Mouse (Mus musculus) ES-E14 (cell line): ENCODE measurements at regions not wholly inside any gene's neighbourhood (a gene's known extent, or its start where the extent isn't known, plus 50 kb on each side); places are given as distances from the start of the nearest gene placed in this dataset.

Experiments used
- DNase-seq: peaks from one replicate; pipeline ENCODE4 v3.0.0-alpha.2; 2013; ENCODE audit warnings: low read depth, low spot score
- H3K27ac ChIP-seq: 2 replicates; pipeline ENCODE4 v1.5.1; 2012; ENCODE audit warnings: low read depth, mild to moderate bottlenecking, low read length, moderate library complexity, mixed read lengths; ENCODE audit not compliant: poor library complexity, insufficient read depth, severe bottlenecking
- H3K36me3 ChIP-seq: 2 replicates; pipeline ENCODE4 v1.6.1; 2012; ENCODE audit warnings: mild to moderate bottlenecking, low read length, moderate library complexity, mixed read lengths; ENCODE audit not compliant: control insufficient read depth, poor library complexity, insufficient read depth, severe bottlenecking
- H3K4me1 ChIP-seq, 2 experiments: fragments of 150-350 bp in 1 of 2; sonication (generic) in 1 of 2; 2 replicates each; pipeline ENCODE4 v1.6.1; 2012; ENCODE audit warnings: low read length in 2 of 2, mild to moderate bottlenecking in 1 of 2, mixed read lengths in 1 of 2; ENCODE audit not compliant: control insufficient read depth in 2 of 2, insufficient read depth in 2 of 2, poor library complexity in 1 of 2
- H3K4me3 ChIP-seq, 2 experiments: fragments of 150-350 bp in 1 of 2; sonication (generic) in 1 of 2; 2 replicates each; pipeline ENCODE4 v1.5.1; 2012; ENCODE audit warnings: low read length in 2 of 2, low read depth in 1 of 2, mild to moderate bottlenecking in 1 of 2, mixed read lengths in 1 of 2; ENCODE audit not compliant: insufficient read depth in 1 of 2, poor library complexity in 1 of 2, severe bottlenecking in 1 of 2
- H3K9ac ChIP-seq: 2 replicates; pipeline ENCODE4 v1.6.1; 2012; ENCODE audit warnings: low read depth, mild to moderate bottlenecking, low read length, mixed read lengths; ENCODE audit not compliant: poor library complexity, insufficient read depth, severe bottlenecking
- H3K9me3 ChIP-seq: fragments of 150-350 bp; sonication (generic); 2 replicates; pipeline ENCODE4 v1.6.1; 2012; ENCODE audit warnings: low read depth, mild to moderate bottlenecking, low read length; ENCODE audit not compliant: control insufficient read depth, insufficient read depth
- CHD2 ChIP-seq: IDR thresholded peaks from 2 replicates; pipeline ENCODE4 v1.6.1; 2014; ENCODE audit warnings: mild to moderate bottlenecking, low read depth, low read length, inconsistent platforms
- HCFC1 ChIP-seq: IDR thresholded peaks from 2 replicates; pipeline ENCODE4 v1.6.1; 2012; ENCODE audit warnings: low read length, inconsistent platforms, borderline replicate concordance; ENCODE audit not compliant: insufficient read depth
- MAFK ChIP-seq: IDR thresholded peaks from 2 replicates; pipeline ENCODE4 v1.6.1; 2014; ENCODE audit warnings: mild to moderate bottlenecking, low read depth, low read length, inconsistent platforms; ENCODE audit not compliant: insufficient read depth
- ZC3H11A ChIP-seq: IDR thresholded peaks from 2 replicates; pipeline ENCODE4 v1.6.1; 2012; ENCODE audit warnings: low read depth, mild to moderate bottlenecking, inconsistent platforms, low read length, borderline replicate concordance
- ZNF384 ChIP-seq: IDR thresholded peaks from 2 replicates; pipeline ENCODE4 v1.6.1; 2012; ENCODE audit warnings: low read depth, low read length, inconsistent platforms
- in situ Hi-C, 2 experiments: fragments of 600-800 bp; cut with MboI; formaldehyde crosslinking; loops; one replicate each; pipeline ENCODE4 v1.15.1; 2025; ENCODE audit warnings: low sequenced_read_pairs in 2 of 2, inconsistent platforms in 1 of 2; ENCODE audit not compliant: unreplicated experiment in 2 of 2

- H3K4me1 ChIP-seq, result no peaks in the 10 kb centered on the region
- TF ChIP-seq ZNF384, result no peak
- TF ChIP-seq CHD2, result no peak
- no peak for TF ChIP-seq ZC3H11A
- no peak for TF ChIP-seq MAFK
- TF ChIP-seq HCFC1, result no peak
- in situ Hi-C loops, result no loop called here
- no peak overlapping the region for H3K4me3 ChIP-seq
- no peak for DNase-seq
- H3K9ac ChIP-seq, result no peak overlapping the region
- H3K27ac ChIP-seq, result no peak overlapping the region
- H3K9me3 ChIP-seq, result no peaks in the 10 kb centered on the region
- no peaks in the 10 kb centered on the region for H3K36me3 ChIP-seq
These were observed 144.6 kb upstream of the Sash1 start for GRCm38 (mm10) chr10:9030486-9030885.

GRCm38 (mm10) chr10:9029506-9029905 lies 143.6 kb upstream of the Sash1 start:
- no peak for DNase-seq
- H3K4me3 ChIP-seq, result no peak overlapping the region
- H3K9me3 ChIP-seq, result no peaks in the 10 kb centered on the region
- H3K27ac ChIP-seq, result no peak overlapping the region
- H3K36me3 ChIP-seq, result no peaks in the 10 kb centered on the region
- no peak overlapping the region for H3K9ac ChIP-seq
- H3K4me1 ChIP-seq, result no peaks in the 10 kb centered on the region
- in situ Hi-C loops, result no loop called here
- TF ChIP-seq ZNF384, result no peak
- TF ChIP-seq HCFC1, result no peak
- TF ChIP-seq CHD2, result no peak
- no peak for TF ChIP-seq MAFK
- TF ChIP-seq ZC3H11A, result no peak

DNA sequence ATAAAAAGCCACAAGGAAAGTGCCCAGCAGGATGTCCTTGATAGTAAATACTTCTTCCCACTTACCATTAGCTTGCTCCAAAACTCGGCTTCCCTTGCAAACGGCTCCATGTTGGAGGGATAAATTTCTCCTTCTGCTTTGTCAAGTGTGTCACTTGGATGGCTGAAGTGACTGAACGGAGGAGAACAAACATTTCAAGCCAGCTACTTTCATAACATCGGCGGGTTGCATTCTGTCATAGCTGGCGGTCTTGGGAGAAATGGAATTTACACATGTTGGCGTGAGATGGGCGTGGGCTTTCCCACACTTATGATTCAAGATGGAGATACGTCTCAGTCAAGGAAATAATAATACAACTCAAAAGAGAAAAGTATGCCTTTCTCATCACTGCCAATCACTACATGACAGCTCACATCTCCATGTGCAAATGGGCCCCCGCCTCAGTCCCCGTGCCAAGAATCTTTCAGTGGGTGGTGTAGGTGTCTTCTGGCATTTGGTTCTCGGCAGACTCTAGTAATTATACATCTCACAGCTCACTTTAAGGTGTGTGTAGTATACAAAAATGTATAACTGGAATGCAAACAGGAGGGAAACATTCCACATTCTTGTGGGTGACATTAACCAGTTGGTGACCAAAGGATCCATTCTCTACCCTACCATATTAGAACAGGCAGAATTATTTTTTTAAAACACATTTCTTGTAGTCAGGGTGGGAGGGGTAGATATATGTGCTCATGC lies 141.4 kb upstream of the Sash1 start:
- H3K27ac ChIP-seq, result no peak overlapping the region
- H3K36me3 ChIP-seq, result no peaks in the 10 kb centered on the region
- H3K4me3 ChIP-seq, result no peak overlapping the region
- H3K4me1 ChIP-seq, result no peaks in the 10 kb centered on the region
- TF ChIP-seq ZC3H11A, result no peak
- no peak for TF ChIP-seq CHD2
- no peak for TF ChIP-seq MAFK
- no peak for TF ChIP-seq HCFC1
- no peak for TF ChIP-seq ZNF384
- no peaks in the 10 kb centered on the region for H3K9me3 ChIP-seq
- no peak overlapping the region for H3K9ac ChIP-seq
- no peak for DNase-seq
- in situ Hi-C loops, result no loop called here

- Histone ChIP-seq H3K4me1 (no peaks in the 10 kb centered on the region), H3K36me3 (no peaks in the 10 kb centered on the region), H3K27ac (no peak overlapping the region), H3K4me3 (no peak overlapping the region), H3K9ac (no peak overlapping the region), H3K9me3 (no peaks in the 10 kb centered on the region)
- no peak for DNase-seq
- in situ Hi-C loops, result no loop called here
- no peak for TF ChIP-seq CHD2
- no peak for TF ChIP-seq ZNF384
- TF ChIP-seq ZC3H11A, result no peak
- no peak for TF ChIP-seq MAFK
- no peak for TF ChIP-seq HCFC1
These were observed 129.1 kb upstream of the Sash1 start for GRCm38 (mm10) chr10:9014810-9015505.
